Mouse (Mus musculus) embryonic stem cell, embryonic (primary cell): ENCODE results near the gene Polr3h.

Experiments
- CTCF ChIA-PET, 4 experiments: fragments of 300-600 bp in 2 of 4; fragments of 350-600 bp in 2 of 4; sonication (Branson Sonifier 250); formaldehyde crosslinking; loops; one replicate each; lab custom pipeline; 2022; ENCODE audit warnings: inconsistent platforms in 2 of 4; lab: Charles Lee
- POLR2A ChIA-PET, 4 experiments: fragments of 300-600 bp in 2 of 4; fragments of 350-600 bp in 2 of 4; sonication (Branson Sonifier 250); formaldehyde crosslinking; loops; one replicate each; lab custom pipeline; 2022; ENCODE audit warnings: antibody characterized with exemption in 4 of 4, inconsistent platforms in 1 of 4; lab: Charles Lee

Polr3h gene

GRCm38 (mm10) chr15:81856938-81857723 lies 68.9 kb downstream of the Polr3h start:
- CTCF ChIA-PET, result interaction anchor here in 2 of 4 experiments (0.6 to 0.7 kb wide), 2 partner anchors 186 to 240 kb away, joined by 4 to 11 read pairs; no protein-coding TSS in a partner anchor
- POLR2A ChIA-PET, result interaction anchor here (0.5 to 16.6 kb wide), 47 partner anchors 9 to 391 kb away, joined by 3 to 218 read pairs (median 5); partner anchors contain the start of genes Aco2 (in 3 of the 4), Phf5a (in 3 of the 4), Ep300 (in 1 of the 4) and Polr3h (in 1 of the 4)

- CTCF ChIA-PET, result interaction anchor here in 1 of 4 experiments (0.7 to 1.0 kb wide), 2 partner anchors 25 to 241 kb away, joined by 3 to 4 read pairs; no protein-coding TSS in a partner anchor
- POLR2A ChIA-PET, result interaction anchor here in 3 of 4 experiments (0.6 to 16.6 kb wide), 33 partner anchors 8 to 332 kb away, joined by 3 to 218 read pairs (median 4); partner anchors contain the start of genes Aco2 (in 3 of the 3), Phf5a (in 3 of the 3) and Zc3h7b (in 1 of the 3)
Measured at GRCm38 (mm10) chr15:81856030-81856790, 69.8 kb downstream of the Polr3h start.

GRCm38 (mm10) chr15:81853081-81853480 lies 73.0 kb downstream of the Polr3h start:
- CTCF ChIA-PET, result interaction anchor here in 3 of 4 experiments (0.9 to 3.0 kb wide), 3 partner anchors 10 to 22 kb away, joined by 3 to 10 read pairs (median 3); no protein-coding TSS in a partner anchor
- POLR2A ChIA-PET, result interaction anchor here in 3 of 4 experiments (1.0 to 11.6 kb wide), 6 partner anchors 9 to 42 kb away, joined by 3 to 212 read pairs (median 4); partner anchors contain the start of gene Tob2 (in 1 of the 3)

- ChIA-PET POLR2A (interaction anchor here in 3 of 4 experiments (1.0 to 11.6 kb wide), 10 partner anchors 9 to 135 kb away, joined by 3 to 212 read pairs (median 4); partner anchors contain the start of gene Tob2 (in 1 of the 3)), CTCF (interaction anchor here (0.9 to 3.0 kb wide), 5 partner anchors 9 to 22 kb away, joined by 3 to 10 read pairs (median 4); no protein-coding TSS in a partner anchor)
Measured at GRCm38 (mm10) chr15:81852411-81853000, 73.5 kb downstream of the Polr3h start.

- ChIA-PET POLR2A (interaction anchor here in 3 of 4 experiments (0.6 to 11.6 kb wide), 21 partner anchors 10 to 158 kb away, joined by 3 to 212 read pairs (median 4); partner anchors contain the start of genes Aco2 (in 2 of the 3), Phf5a (in 2 of the 3), Pmm1 (in 1 of the 3) and Polr3h (in 1 of the 3)), CTCF (interaction anchor here (0.6 to 3.0 kb wide), 5 partner anchors 20 to 99 kb away, joined by 3 to 10 read pairs (median 3); no protein-coding TSS in a partner anchor)
Measured at GRCm38 (mm10) chr15:81851375-81851774, 74.7 kb downstream of the Polr3h start.

- ChIA-PET CTCF (interaction anchor here (0.9 to 3.8 kb wide), 7 partner anchors 11 to 54 kb away, joined by 3 to 14 read pairs (median 4); no protein-coding TSS in a partner anchor), POLR2A (interaction anchor here in 3 of 4 experiments (0.5 to 11.6 kb wide), 23 partner anchors 6 to 157 kb away, joined by 3 to 212 read pairs (median 5); partner anchors contain the start of genes Aco2 (in 2 of the 3), Phf5a (in 2 of the 3), Polr3h (in 2 of the 3) and Tob2 (in 2 of the 3))
Measured at GRCm38 (mm10) chr15:81850718-81851117, 75.3 kb downstream of the Polr3h start.

- ChIA-PET POLR2A (interaction anchor here in 3 of 4 experiments (0.5 to 11.6 kb wide), 18 partner anchors 8 to 393 kb away, joined by 3 to 212 read pairs (median 4); partner anchors contain the start of genes Tob2 (in 3 of the 3), Polr3h (in 2 of the 3), Aco2 (in 1 of the 3) and Phf5a (in 1 of the 3)), CTCF (interaction anchor here in 3 of 4 experiments (0.7 to 3.8 kb wide), 12 partner anchors 9 to 148 kb away, joined by 3 to 18 read pairs (median 6); partner anchors contain the start of genes Aco2 (in 1 of the 3), Phf5a (in 1 of the 3) and Polr3h (in 1 of the 3))
Measured at GRCm38 (mm10) chr15:81849104-81849503, 76.9 kb downstream of the Polr3h start.

- CTCF ChIA-PET, result interaction anchor here (0.5 to 3.8 kb wide), 23 partner anchors 9 to 313 kb away, joined by 3 to 18 read pairs (median 5); partner anchors contain the start of genes Polr3h (in 2 of the 4), Aco2 (in 1 of the 4), Phf5a (in 1 of the 4) and Tob2 (in 1 of the 4)
- POLR2A ChIA-PET, result interaction anchor here (0.6 to 11.6 kb wide), 24 partner anchors 9 to 262 kb away, joined by 3 to 212 read pairs (median 4); partner anchors contain the start of genes Polr3h (in 2 of the 4), Tob2 (in 2 of the 4), Aco2 (in 1 of the 4) and Phf5a (in 1 of the 4)
Measured at GRCm38 (mm10) chr15:81848301-81848700, 77.7 kb downstream of the Polr3h start.

GRCm38 (mm10) chr15:81847861-81848260 lies 78.2 kb downstream of the Polr3h start:
- CTCF ChIA-PET, result interaction anchor here (0.6 to 3.8 kb wide), 20 partner anchors 8 to 177 kb away, joined by 3 to 18 read pairs (median 5); partner anchors contain the start of genes Polr3h (in 2 of the 4) and Tob2 (in 1 of the 4)
- POLR2A ChIA-PET, result interaction anchor here (0.6 to 11.6 kb wide), 17 partner anchors 9 to 262 kb away, joined by 3 to 212 read pairs (median 5); partner anchors contain the start of genes Tob2 (in 2 of the 4), Aco2 (in 1 of the 4), Phf5a (in 1 of the 4) and Polr3h (in 1 of the 4)

GRCm38 (mm10) chr15:81847161-81847560 lies 78.9 kb downstream of the Polr3h start:
- CTCF ChIA-PET, result interaction anchor here (0.5 to 5.4 kb wide), 11 partner anchors 8 to 212 kb away, joined by 3 to 43 read pairs (median 5); partner anchors contain the start of gene 4930407I10Rik (in 1 of the 4)
- POLR2A ChIA-PET, result interaction anchor here in 3 of 4 experiments (0.5 to 11.6 kb wide), 17 partner anchors 10 to 261 kb away, joined by 3 to 212 read pairs (median 5); partner anchors contain the start of genes Aco2 (in 3 of the 3), Phf5a (in 3 of the 3) and Tob2 (in 2 of the 3)

GRCm38 (mm10) chr15:81846755-81847154 lies 79.3 kb downstream of the Polr3h start:
- ChIA-PET POLR2A (interaction anchor here in 3 of 4 experiments (0.5 to 11.6 kb wide), 17 partner anchors 10 to 371 kb away, joined by 3 to 212 read pairs (median 6); partner anchors contain the start of genes Aco2 (in 2 of the 3), Phf5a (in 2 of the 3), Tob2 (in 2 of the 3) and Polr3h (in 1 of the 3)), CTCF (interaction anchor here (0.5 to 5.4 kb wide), 9 partner anchors 10 to 212 kb away, joined by 3 to 43 read pairs (median 5); partner anchors contain the start of gene 4930407I10Rik (in 1 of the 4))

GRCm38 (mm10) chr15:81845724-81846123 lies 80.3 kb downstream of the Polr3h start:
- POLR2A ChIA-PET, result interaction anchor here in 3 of 4 experiments (0.5 to 11.6 kb wide), 22 partner anchors 9 to 916 kb away, joined by 3 to 212 read pairs (median 6); partner anchors contain the start of genes Aco2 (in 2 of the 3), Phf5a (in 2 of the 3), Polr3h (in 2 of the 3) and Tob2 (in 2 of the 3)

GRCm38 (mm10) chr15:81845033-81845625 lies 80.9 kb downstream of the Polr3h start:
- ChIA-PET CTCF (interaction anchor here (0.6 to 5.4 kb wide), 10 partner anchors 8 to 135 kb away, joined by 3 to 43 read pairs (median 3); partner anchors contain the start of gene 1700029P11Rik (in 1 of the 4)), POLR2A (interaction anchor here (0.6 to 11.6 kb wide), 26 partner anchors 9 to 1245 kb away, joined by 3 to 212 read pairs (median 4); partner anchors contain the start of genes Aco2 (in 2 of the 4), Phf5a (in 2 of the 4), Tob2 (in 2 of the 4) and Polr3h (in 1 of the 4))

More at GRCm38 (mm10) chr15:81845724-81846123, 80.3 kb downstream of the Polr3h start:
- CTCF ChIA-PET, result interaction anchor here in 3 of 4 experiments (0.6 to 5.4 kb wide), 6 partner anchors 9 to 27 kb away, joined by 3 to 43 read pairs (median 4); no protein-coding TSS in a partner anchor

GRCm38 (mm10) chr15:81842275-81842674 lies 83.8 kb downstream of the Polr3h start:
- CTCF ChIA-PET, result interaction anchor here in 2 of 4 experiments (1.4 to 5.4 kb wide), 2 partner anchors 11 kb away, joined by 4 to 43 read pairs; no protein-coding TSS in a partner anchor
- POLR2A ChIA-PET, result interaction anchor here in 2 of 4 experiments (0.6 to 11.6 kb wide), 3 partner anchors 15 to 58 kb away, joined by 4 to 212 read pairs (median 50); partner anchors contain the start of gene Tob2 (in 2 of the 2)
